Mouse (Mus musculus) common myeloid progenitor, adult 5-6 weeks (primary cell): ENCODE results near the gene Vmn2r3. TPM values are rescaled to one million over a fixed set of nuclear protein-coding genes. Genes with fewer than 3 reads are reported as not detected.
"Not testable (repeated sequence)": the region's sequence is repeated elsewhere in the genome, so short reads cannot be mapped to it uniquely, and the experiment has no call there.

ENCODE experiments used
- ATAC-seq: replicated peaks from 2 replicates; pipeline ENCODE4 v1.8.0; 2016; ENCODE audit warnings: low read depth, mild to moderate bottlenecking, moderate TSS enrichment, inconsistent platforms; ENCODE audit not compliant: poor library complexity, severe bottlenecking
- total RNA-seq: library from RNA; stranded (forward); fragments of 200-1000, 187-1606 nt; gene quantifications from 2 replicates; pipeline ENCODE4 v1.2.3, GENCODE M21; 2017

The Vmn2r3 gene
- not detected in 2 replicates for total RNA-seq

DNA sequence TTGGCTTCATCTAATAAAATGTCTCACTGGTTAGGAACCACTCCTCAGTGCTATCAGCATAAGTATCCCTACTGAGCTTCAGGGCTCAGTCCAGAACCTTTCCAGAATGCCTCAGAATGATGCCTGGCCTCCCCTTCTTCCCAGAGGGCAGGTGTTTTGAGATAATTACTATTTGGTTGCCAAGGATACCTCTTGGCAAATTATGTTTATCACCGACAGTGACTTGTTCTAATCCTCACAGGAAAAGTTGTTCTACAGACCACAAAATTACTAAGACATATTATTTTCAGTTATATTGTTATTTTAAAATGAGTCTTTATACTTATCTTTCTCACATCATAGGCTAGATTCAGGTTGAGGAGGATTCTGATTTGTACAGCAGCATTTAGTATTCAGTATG, at the start of gene Vmn2r3:
Gene Vmn2r3, minus strand, starts transcription at position 101 of the 400 bp plus-strand sequence.
- no peak for ATAC-seq

DNA sequence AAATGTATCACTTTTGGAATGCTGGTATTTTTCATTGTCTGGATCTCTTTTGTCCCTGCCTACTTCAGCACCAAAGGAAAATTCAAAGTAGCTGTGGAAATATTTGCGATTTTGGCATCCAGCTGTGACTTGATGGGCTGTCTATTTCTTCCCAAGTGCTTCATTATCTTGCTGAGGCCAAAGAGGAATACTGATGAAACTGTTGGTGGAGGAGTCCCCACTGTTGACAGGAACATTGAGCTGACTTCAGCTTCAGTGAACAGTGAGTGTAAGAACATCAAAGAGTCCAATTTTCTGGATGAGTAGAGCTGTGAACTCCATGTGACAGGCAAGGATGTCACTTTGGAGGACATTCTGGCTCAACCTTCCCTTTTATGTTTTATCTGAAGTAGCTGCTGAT, 43.0 kb upstream of the Vmn2r3 start:
- no peak for ATAC-seq

DNA sequence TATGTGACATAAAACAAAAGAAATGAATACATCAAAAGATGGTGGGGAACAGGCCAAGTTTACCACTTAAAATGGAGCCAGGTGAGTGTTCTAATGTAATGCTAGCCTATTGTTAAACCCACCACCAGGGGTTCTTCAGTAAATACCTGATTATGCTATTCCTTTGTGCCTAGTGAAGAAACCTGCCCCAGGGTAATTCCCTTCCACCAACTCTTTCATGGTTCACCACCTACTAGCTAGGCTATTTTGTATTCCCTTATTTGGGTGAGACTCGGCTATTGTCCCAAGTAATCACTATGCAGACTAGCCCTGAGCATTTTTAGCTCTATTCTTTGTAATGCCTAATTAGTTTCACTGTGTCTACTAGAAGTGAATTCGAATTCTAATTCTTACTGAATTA, 32.3 kb upstream of the Vmn2r3 start:
- no peak for ATAC-seq

DNA sequence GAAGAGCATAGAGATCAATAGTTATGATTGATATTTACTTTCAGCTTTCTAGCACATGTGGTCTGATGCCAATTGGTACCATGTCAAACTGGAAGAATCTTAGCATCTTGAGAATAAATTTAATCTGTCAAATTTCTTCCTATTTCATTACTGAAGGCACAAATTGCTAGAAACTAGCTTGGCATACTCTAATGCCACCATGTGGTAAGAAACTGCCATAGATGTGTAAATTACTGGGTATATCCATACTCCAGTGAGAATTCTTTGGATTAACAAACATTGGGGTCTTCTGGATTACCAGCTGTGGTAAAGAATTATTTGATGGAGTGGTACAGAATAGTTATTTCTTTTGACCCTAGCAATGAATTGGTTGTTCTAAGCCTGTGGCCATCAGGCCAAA, 17.3 kb upstream of the Vmn2r3 start:
- no peak for ATAC-seq

DNA sequence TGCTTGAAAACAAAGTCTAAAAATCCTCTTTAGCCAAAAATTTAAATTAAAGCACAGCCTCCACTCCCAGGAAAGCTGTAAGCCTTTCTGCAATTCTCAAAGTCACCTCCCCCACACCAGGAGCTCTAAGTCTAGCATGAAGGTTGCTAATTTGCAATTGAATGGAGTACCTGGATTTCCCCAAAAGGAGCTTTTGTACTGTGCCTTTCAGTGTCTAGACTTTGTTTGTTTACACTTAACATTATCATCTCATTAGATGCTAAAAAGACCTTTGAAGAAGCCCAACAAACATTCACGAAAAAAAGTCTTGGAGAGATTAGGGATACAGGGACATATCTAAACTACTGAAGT, 23.8 kb downstream of the Vmn2r3 start:
- no peak for ATAC-seq

DNA sequence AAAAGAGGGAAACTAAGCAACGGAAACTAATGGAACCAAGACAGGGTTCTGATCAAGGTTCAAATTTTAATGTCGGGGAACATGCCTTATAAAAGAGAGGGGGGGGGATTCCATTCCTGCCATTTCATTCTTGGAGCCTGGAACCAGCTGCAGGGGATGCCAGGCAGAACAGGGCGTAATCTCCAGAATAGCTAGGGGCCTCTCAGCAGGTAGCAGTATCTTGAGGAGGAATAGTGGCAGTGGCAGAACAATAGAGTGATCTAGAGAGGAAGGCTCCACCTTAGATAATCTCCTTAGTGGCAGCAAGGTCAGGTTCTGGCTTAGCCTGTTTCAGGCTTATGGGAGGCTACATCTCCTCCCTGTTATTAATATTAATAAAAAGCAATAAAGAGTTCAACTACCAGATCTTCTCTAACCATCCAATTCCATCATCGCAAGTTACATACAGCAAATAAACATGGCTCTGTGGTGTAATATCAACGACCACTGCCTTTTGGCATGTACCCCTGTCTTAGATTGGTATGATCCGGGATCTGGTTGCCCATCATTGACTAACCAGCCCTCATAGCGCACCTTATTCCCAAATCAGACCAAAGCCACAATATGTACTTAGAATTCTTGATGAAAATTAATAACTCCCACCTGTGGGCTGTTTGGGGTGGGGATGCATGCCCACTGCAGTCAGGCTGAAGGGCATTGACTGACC, 24.3 kb downstream of the Vmn2r3 start:
- not testable (repeated sequence) for ATAC-seq

DNA sequence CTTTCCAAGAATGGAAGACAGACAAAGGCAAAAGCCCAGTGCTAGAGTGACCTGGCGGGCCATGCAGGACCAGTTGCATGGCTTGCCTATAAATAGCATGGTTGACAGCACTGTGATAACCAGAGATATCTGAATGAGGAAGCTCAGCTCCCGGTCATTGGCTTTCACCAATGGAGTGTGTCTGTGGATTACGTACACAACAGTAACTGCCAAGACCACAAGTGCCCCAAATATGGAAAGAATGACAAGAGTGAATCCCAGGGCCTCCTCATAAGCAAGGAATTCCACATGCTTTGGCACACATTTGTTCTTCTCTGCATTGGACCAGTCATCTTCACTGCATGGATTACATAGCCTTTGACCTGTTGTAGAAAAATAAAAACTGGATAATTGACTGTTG, 29.9 kb downstream of the Vmn2r3 start:
- ATAC-seq, result no peak

DNA sequence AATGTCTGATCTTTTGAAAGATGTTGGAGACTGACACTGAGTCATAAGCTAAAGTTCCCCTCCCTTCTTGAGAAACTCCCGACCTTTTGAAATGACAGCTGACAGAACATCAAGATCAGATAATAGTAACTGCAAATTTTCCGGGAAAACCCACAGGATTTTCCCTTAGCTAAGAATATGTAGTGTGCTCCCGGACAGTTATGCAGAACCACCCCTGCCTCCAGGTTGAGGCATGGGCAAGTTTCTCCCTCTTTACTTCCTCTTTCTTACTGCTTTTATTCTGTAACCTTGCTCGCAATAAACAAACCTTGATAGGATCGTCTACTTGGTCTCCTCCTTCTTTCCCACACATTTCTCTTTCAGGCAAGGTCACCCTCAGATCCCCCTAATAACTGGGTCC, 37.9 kb downstream of the Vmn2r3 start:
- no peak for ATAC-seq

DNA sequence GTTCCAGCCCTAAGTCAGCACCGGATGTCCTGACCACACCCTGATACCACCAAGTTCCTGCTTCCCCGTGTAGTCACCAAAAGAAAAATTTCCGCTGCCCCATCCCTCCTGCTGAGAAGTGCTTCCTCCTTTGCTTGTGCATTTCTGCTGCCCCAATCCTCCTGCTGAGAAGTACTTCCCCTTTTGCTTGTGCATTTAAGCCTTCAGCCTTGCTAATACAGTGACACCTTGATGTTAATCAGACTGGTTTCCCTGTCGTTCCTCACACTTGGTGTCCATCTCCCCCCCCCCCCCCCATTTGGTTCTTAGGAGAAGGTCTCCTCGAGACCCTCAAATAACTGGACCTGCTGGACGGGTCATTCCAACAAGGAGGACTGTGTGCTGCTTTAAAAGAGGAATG, 39.0 kb downstream of the Vmn2r3 start:
- ATAC-seq, result not testable (repeated sequence)

DNA sequence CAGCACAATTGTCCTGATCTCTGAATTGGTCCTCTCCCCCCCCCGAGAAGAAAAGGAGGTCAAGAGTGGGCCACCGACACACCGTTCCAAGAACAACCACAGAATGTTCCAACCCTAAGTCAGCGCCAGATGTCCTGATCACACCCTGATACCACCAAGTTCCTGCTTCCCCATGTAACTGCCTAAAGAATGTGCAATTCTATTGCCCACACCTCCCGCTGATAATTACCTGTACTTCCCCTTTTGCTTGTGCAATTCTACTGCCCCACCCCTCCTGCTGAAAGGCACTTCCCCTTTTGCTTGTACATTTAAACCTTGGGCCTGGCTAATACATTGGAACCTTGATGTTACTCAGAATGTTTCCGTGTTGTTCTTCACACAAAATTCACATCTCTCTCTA, 54.0 kb downstream of the Vmn2r3 start:
- ATAC-seq, result not testable (repeated sequence)

DNA sequence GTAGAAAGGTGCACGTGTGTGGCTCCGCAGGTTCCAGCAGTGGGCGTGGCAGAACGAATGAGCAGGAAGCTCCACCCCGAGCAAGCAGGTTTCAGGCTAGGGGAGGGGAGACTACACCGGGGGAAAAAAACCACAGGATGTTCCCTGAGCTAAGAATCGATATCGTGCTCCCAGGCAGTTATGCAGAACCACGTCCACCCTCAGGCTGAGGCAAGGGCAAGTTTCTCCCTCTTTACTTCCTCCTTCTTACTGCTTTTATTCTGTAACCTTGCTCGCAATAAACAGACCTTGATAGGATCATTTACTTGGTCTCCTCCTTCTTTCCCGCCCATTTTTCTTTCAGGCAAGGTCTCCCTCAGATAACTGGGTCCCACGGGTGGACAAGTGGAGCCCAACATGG, 55.9 kb downstream of the Vmn2r3 start:
- ATAC-seq, result not testable (repeated sequence)

DNA sequence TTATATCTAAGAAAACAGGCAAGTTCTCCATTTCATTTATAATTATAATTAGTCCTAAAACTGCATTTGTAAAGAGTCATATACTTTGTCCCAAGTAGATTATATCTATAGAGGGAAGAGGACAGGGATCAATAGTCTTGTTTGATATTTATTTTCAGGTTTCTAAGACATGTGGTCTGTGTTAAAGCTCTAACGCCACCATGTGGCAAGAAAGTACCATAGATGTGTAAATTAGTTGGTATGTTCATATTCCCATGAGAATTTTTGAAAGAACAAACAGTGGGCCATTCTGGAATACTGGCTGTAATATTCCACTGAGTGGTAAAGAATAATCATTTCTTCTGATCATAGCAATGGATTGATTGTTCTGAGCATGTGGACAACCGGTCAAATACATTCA, 62.3 kb downstream of the Vmn2r3 start:
- ATAC-seq, result no peak

Other genes with a start within 250 kb of the Vmn2r3 start
- not detected in 2 replicates for gene Vmn2r1, start 208.2 kb downstream of the Vmn2r3 start, total RNA-seq
- gene Vmn2r2, start 147.8 kb downstream of the Vmn2r3 start, total RNA-seq, result not detected in 2 replicates
- gene Vmn2r4, start 125.7 kb upstream of the Vmn2r3 start, total RNA-seq, result not detected in 2 replicates
- not detected in 2 replicates for gene Vmn2r5, start 220.1 kb upstream of the Vmn2r3 start, total RNA-seq